Mouse (Mus musculus): ENCODE measurements around the gene Nid1. TPM values are rescaled to one million over a fixed set of nuclear protein-coding genes. Genes with fewer than 3 reads are reported as not detected.
"Not testable (repeated sequence)": the region's sequence is repeated elsewhere in the genome, so short reads cannot be mapped to it uniquely, and the experiment has no call there.

Nid1 gene
- polyA plus RNA-seq, 1 experiment from 2014 or later = 9.7 TPM

DNA sequence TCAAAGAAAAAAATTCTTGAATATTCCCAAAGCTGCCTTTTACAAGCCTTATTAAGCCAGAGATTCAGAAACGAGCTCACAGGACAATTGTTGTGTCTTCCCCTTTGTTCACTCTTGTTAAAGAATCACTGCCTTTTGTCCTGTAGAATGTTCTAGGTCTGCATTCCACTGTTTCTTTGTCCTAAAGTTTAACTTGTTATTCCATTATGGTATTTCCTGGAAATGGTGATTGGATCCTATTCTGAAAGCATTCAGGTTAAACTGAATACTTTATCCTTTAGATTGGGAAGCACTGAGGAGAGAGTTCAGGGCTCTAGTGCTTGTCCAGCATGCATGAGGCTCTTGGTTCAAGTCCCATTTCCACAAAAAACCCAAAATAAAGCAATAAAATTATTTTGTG is 13.6 kb downstream of the Nid1 start:
- DNase-seq (ENCODE audit: low spot score) = not testable (repeated sequence)

DNA sequence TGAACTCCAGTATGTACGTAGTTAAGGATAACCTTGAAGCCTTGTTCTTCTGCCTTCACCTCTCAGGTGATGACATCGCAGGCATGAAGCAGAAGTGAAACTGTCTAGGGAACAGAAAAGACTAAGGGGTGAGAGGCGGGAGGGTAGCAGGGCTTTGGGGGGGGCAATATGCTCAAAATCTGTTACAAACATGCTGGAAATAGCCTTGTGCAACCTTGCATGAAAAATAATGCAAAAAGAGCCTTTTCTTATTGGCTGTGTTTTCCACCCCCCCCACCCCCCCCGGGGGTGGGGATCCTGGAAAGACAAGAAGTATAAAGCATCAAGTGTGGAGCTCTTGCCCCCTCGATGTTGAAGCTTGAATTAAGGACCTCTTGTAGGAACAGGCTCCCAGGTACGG is 16.0 kb downstream of the Nid1 start:
- DNase-seq (ENCODE audit: low spot score) = not testable (repeated sequence)

DNA sequence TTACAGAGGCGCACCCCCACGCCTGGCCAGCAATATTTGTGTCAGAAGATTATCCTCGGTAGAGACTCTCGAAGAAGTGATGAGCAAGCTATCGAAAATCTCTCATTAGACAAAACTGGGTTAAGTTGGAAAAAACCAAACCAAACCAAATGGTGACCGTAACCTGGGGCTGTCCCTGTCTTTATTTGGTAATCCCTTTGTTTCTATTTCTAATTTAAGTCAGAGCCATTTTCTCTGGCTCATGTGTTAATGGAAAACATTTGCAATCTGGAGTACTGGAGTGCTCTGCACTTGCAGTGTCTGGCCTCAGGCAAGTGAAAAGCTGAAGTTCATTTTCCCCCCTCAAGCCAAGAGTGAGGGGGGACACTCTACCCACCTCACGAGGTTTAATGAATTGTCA is 16.9 kb downstream of the Nid1 start:
- not testable (repeated sequence) for DNase-seq (ENCODE audit: low spot score)

DNA sequence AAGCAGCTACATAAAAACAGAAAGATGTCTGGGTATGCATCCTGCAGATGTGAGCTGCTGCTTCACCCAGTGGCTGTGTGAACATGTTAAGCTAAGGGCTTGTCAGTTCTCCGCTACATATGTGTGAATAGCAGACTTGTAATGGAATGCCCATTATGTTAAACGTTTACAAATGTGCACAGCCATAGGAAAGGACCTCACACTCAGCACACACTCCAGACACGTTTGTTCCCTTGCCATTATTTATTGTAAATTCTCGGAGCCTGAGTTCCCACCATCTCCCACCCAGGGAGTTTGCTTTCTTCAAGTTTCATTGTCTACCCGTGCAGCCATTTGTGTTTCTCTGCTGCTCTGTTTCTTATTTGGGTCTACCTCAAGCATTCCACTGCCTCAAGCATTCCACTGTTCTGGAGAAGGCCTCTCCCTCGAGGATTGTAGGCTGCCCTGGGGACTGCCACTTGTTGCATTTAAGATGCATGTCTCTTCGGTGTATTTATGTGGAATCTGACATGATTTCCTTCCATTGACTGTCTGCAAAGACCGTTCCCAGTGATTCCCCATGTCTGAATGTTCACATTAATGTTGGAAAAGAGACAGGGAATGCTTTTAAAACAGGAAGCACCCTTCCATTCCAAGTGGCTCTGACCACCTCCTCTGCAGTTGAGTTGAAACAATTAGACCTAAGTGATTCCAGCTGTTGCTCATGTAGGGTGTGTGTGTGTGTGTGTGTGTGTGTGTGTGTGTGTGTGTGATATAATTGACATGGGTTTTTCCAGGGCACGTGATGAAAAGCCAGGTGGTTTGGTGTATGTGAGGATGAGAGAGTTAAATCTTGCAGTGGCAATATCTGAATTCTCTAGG is 18.5 kb downstream of the Nid1 start:
- not testable (repeated sequence) for DNase-seq (ENCODE audit: low spot score)

DNA sequence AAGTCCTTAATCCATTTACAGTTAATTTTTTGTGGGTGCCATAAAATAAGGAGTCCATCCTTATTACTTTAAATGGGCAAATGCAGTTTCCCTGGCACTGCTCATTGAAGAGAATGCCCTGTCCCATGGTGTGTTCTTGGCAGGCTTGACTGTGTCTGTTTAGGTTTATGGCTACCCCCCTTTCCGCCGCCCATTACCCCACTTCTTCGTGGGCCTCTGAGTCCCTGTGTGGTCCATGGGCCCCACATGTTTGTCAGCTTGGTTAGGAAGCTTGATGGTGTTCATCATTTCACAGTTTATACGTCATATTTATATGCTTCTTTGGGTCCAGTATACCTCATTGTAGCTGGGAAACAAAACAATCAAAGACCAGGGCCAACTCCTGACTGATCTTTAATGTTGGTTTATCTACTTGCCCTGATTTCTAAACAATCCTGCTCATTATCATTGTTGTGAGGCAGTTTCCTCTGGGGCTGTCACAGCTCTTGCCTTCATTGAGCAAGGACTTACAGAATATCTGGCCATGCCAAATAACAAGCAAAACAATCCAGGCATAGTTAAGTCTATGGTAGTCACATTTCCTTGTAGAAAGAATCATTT is 20.9 kb downstream of the Nid1 start:
- DNase-seq (ENCODE audit: low spot score) = no peak

DNA sequence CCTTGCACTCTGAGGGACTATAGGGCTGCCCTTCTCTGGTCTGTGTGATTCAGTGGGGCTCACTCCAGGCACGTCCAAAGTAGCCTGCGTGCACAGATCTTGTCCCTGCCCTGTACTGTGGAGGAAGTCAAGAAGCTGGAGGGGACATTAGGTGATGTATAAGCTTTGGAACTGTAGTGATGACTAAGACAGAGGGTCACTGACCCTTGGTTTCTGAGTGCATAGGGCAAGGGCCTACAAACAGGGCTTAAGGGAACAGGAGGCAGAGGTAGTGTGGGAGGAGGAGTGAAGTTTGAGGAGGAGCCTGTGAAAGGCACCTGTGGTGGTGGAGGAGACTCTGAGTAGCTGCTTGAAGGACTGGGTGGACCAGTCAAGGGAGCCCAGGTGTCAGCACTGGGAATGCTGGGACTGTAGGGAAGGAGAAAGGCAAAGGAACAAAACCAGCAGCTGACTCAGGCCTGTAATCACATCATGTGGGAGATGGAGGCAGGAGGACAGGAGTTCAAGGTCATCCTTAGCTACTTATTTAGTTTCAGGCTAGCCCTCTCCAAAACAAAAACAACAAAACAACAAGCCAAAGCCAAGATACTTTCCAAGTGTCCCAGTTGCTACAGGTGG is 23.3 kb downstream of the Nid1 start:
- DNase-seq (ENCODE audit: low spot score) = no peak

DNA sequence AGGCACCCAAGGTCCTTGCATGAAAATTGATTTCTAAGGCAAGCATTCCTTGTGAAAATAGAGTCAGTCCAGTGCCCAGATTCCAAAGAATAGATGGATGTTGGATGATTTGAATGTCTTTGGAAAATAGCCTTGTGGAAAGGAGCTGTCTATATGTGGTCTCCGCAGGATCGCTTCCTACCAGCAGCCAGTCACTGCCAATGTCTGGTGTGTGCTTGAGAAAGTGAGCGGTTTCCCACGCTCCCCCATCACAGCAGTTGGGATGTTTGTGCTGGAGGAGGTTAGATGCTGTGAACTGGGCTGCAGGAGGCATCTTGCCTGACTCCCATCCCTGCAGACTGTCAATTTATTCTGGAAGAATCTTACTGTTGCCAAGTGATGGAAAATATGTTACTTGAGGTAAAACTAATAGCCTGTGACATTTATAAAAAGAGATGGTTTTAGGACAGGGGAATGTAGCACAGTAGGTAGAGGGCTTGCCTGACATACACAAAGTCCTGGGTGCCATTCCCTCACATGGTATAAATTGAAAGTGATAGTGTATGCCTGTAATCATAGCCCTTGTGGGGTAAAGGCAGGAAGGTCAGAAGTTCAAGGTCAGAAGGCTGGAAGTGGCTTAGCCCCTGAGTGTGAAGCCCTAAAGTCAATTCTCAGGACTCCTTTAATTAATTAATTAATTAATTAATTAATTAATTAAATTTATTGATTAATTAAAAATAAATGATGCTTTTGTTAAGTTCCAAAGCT is 24.3 kb downstream of the Nid1 start:
- no peak for DNase-seq (ENCODE audit: low spot score)

DNA sequence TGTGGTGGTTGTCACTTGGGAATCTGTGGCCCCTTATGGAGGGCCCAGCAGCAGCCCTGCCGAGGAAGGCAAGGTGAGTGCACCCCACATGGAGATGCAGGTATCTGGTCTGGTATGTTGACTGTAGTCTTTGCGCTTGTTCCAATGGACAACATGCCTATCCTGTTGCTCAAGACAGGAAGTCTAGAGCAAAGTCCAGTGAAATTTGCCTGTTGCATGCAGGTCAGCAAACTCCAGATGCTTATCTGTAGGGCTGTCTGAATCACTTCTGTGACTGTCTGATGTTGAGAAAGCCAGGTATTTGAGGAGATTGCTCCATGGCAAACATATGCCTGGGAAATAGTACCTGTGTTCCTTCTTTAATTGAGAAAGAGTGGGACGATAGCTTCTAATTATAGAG is 26.6 kb downstream of the Nid1 start:
- no peak for DNase-seq (ENCODE audit: low spot score)

DNA sequence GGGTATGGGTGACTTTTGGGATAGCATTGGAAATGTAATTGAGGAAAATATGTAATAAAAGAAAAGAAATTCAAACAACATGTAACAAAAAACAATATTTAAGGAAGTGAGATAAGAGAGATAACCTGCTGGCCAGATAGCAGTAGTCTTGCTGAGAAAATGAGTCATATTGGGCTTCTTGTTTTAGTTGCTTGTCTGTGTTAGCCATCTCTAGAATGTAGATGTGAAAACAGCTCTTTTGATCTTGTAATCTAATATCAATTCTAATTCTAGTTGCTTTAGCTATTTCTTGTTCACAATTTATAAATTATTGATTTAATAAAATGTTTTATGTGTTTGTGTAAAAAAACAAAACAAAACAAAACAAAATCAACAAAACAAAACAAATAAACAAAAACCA is 29.9 kb downstream of the Nid1 start:
- DNase-seq (ENCODE audit: low spot score) = not testable (repeated sequence)

DNA sequence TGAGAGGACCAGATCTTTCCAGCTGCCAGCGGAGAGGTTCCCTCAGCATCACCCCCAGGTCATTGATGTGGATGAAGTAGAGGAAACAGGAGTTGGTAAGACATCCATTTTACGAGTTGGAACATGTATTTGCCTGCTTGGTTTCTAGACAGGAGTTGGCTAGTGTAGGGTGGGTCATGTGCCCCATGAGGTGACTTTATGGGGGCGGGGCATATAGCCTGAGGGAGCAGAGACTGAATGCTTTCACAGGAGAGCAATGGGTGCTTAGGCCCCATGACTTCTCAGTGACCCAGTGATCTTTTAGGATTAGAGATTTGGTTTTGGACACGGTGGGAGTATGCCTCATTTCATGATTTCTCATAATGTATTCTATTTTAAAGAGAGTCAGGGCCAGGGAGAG is 31.2 kb downstream of the Nid1 start:
- DNase-seq (ENCODE audit: low spot score) = no peak

DNA sequence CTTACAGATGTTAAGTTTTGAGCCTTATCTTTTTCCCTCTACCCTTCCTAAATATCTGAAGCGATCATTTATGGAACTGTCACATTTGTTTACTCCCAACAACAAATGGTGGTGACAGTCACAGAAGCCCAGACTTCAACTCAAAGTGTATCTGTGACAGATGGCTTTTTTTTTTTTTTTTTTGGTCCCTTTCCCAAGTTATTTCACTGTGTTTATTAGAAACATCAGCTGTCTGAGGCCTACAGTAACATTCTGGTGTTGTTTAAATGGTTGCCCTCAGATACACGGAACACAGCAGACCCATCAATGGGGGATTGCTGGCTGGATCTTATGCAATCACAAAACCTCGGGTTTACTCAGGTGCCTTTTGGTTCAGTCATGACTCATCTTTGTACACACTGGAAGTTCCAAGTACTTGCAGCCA is 34.0 kb downstream of the Nid1 start:
- no peak for DNase-seq (ENCODE audit: low spot score)

DNA sequence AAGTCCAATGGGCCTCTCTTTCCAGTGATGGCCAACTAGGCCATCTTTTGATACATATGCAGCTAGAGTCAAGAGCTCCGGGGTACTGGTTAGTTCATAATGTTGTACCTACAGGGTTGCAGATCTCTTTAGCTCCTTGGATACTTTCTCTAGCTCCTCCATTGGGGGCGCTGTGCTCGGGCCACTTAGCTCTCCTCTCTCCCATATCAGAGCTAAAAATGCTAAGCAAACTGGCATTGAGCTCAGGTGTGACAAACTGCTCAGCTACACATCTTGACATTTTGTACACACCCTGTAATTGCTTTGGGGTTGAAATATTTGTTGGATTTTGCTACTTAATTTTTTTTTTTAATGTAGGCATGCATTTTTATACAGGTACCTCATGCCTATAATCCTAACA is 37.1 kb downstream of the Nid1 start:
- not testable (repeated sequence) for DNase-seq (ENCODE audit: low spot score)

DNA sequence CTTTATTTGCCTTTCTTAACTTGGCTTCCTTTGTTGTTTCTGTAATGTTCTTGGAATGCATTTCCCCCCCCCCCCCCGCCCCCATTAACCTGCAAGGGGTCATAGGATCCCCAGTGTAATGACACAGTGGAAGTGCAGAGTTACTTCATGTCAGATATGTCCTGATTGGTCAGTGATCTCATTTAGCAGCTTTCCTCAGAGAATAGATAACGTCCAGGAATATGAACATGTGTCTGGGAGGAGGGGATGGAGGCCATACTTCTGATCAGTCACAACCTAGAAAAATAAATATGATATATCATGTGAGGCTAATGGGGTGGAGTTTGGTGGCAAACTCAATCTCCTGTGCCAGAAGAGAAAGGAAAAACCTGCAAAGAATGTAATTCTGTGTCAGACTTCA is 37.6 kb downstream of the Nid1 start:
- DNase-seq (ENCODE audit: low spot score) = no peak

DNA sequence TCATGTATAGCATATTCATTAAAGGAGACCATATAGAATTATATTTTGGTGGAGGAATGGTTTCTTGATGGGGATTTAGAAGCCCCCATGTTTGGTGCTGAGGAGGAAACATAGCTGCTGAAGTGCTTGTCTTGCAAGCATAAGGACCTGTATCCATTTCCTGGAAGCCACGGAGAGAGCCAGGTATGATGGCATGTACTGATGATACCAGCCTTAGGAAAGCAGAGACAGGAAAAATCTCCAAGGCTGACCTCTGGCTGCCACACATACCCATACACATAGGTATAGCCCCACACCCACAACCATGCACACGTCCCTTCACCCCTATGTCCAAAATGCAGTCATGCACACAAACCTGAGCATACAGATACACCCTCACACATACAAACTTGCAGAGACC is 39.2 kb downstream of the Nid1 start:
- DNase-seq (ENCODE audit: low spot score) = no peak

DNA sequence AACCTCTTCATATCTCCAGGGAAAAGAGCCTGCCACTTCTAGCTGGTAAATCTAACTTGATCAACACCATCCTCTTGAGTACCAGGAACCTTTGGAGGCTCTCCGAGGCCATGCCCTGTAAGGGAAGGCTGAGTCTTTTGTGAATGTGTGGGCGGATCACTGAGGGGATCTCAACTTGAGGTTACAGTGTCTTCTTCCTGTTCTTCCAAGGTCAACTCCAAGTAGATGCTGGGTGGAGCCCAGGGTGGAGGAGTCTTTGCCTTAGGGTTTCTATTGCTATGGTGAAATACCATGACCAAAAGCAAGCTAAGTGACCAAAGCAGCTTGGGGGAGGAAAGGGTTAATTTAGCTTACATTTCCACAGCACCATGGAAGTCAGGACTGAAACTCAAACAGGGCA is 39.7 kb downstream of the Nid1 start:
- DNase-seq (ENCODE audit: low spot score) = no peak

DNA sequence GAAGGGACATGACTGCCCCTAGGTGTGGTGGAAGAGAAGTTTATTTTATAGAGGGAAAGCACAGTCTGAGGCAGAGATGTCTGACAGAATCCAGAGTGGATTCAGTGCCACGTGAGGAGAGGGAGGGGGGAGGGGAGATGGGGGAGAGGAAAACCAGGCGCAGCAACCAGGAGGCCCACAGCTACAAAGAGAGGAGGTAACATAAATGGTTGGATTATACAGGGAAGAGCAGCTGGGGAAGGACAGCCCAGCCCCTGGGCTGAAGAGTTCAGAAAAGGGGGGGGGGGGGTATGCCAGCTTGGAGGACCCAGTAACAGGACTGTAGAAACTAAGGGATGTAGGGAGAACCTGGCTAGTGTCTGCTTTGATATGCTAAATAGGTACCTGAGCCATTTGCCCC is 42.6 kb downstream of the Nid1 start:
- no peak for DNase-seq (ENCODE audit: low spot score)

DNA sequence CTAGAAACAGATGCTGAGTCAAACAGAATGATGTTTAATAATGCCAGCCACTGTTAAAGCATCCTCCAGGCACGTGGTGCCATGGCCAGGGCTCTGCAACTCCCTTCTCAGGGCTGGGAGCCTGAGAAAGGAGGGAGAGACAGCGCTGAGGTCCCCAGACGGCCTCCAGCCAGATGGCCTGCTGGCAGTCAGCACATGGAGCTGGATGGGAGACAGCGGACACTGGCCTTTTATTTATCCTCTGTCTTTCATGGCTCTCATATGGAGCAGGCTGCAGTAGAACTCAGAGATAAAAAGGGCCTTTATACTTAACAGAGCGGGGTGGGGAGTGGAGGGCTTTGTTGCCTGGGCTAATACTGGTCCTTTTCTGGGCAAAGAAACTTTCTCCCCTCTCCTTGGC is 43.7 kb downstream of the Nid1 start:
- no peak for DNase-seq (ENCODE audit: low spot score)

DNA sequence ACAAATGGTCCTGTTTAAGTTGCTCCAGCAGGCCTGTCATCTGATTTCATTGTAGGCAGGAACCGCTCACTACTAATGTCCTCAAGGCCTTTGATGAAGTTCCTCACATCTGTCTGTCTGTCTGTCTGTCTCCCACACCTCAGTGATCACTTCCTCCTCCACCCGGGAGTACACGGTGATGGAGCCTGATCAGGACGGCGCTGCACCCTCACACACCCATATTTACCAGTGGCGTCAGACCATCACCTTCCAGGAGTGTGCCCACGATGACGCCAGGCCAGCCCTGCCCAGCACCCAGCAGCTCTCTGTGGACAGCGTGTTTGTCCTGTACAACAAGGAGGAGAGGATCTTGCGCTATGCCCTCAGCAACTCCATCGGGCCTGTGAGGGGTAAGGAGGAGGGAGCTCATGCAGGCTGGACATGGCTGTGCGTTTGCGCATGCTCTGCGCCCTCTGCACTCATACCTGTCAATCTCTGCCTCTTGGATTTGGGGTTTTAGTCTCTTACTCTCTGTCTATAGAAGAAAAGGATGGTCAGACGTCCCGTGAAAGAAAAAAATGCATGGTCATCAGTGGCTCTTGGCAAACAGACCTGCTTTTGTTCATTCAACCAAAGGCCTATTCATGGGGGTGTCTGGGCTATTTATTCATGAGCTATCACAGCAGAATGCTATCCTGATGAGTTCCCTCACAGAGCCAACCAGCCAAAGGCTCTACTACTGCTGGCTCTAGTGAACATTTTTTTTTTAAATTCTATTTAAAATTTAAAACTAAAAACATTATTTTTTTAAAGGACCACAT is 44.7 kb downstream of the Nid1 start:
- DNase-seq (ENCODE audit: low spot score) = no peak

DNA sequence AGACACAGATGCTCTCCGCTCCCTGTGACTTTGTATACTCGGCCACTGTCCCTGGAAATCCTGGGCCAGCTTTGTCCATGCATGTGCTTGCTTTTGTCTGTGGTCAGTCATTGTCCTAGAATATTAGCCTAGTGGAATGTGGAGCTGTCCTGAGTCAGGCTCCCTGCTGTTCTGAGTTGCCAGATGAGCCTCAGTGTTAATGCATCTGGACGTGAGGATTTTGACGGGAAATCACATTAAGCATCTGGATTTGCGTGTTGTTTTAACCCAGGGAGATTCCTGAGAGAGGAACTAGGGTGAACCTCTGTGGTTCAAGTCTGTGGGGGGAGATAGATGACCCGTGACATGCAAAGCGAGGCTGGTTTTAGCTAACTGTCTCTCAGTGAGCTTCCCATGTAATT is 47.0 kb downstream of the Nid1 start:
- no peak for DNase-seq (ENCODE audit: low spot score)

DNA sequence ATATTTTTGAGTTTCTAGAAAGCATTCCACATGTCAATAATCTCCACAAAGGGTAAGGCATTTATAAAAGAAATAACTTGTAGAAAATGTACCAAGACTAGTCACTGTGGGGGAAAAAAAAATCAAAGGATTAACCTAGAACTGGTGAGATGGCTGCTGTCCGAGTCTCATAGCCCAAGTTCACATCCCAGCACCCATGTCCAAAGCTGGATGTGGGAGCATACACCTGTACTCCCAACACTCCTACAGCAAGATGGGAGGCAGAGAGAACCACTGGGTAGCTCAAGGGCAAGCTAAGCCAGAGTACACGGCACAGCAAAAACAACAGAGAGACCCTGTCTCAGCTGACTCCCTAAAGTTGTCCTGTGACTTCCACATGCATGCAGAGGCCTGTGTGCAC is 47.5 kb downstream of the Nid1 start:
- DNase-seq (ENCODE audit: low spot score) = no peak

DNA sequence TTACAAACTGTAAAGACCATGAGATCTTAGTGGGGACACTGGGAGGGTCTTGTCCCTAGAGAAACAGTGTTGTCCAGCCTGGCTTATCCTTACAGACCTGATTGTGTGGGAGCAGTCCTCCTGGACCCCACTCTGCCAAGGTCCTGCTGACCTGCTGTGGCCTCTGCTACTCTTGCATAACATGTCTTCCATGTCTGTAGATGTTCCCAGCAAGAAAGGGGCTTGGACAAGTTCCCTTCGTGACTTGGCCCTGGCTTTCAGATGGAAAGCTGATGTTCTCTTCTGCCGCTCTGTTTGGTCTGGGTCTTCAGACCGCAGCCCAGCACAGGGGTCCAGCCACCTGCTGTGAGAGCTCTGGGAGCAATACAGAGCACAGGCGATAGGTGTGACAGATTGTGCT is 48.3 kb downstream of the Nid1 start:
- DNase-seq (ENCODE audit: low spot score) = no peak

All from thymus, postnatal 0 days (tissue).